Mouse (Mus musculus): ENCODE measurements at regions not wholly inside any gene's neighbourhood (a gene's known extent, or its start where the extent isn't known, plus 50 kb on each side); places are given as distances from the start of the nearest gene placed in this dataset.

DNA sequence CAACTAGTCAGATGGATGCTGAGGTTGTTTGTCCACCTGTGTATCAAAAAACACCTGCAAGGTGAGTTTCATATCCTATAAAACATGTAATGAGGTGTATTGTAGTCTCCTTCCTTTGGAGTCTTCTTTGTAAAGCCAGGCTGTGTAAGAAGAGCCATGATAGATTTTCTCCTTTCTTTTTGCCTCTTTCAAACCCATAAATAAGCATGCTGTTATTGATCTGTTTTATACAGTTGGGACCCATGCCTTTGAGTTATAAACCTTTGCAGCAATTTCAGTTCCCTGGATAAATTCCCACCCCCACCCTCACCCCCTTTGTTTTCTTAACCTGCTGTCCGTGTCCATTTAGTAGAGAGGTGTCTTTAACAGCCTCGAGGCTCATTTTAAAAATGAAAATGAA lies 131.0 kb upstream of the Rgs17 start:
- no peak overlapping the region for H3K27ac ChIP-seq
- DNase-seq (ENCODE audit: low spot score in 2 of 2), result no peak
- TF ChIP-seq CTCF (conservative IDR thresholded peaks at IDR 0.05), result no peak
- H3K4me3 ChIP-seq, result no peak overlapping the region

DNA sequence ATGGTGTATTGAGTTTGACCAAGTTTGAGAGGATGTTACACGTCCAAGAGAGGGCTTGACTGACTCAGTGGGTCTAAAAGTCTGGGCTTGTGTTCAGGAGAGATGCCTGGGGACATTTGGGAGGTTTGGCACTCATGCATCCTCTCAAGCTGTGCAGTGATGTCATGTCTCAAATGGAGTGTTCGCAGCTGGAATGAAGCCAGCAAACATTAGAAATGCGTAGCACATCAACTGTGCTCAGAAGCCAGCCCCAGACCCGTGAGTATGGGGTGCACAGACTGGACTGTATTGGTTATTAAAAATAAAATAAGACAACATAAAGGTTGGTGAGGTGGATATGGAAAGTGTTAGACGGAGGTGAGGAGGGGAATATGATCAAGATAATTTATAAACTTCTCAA lies 121.2 kb upstream of the Rgs17 start:
- no peak for DNase-seq (ENCODE audit: low spot score in 2 of 2)

DNA sequence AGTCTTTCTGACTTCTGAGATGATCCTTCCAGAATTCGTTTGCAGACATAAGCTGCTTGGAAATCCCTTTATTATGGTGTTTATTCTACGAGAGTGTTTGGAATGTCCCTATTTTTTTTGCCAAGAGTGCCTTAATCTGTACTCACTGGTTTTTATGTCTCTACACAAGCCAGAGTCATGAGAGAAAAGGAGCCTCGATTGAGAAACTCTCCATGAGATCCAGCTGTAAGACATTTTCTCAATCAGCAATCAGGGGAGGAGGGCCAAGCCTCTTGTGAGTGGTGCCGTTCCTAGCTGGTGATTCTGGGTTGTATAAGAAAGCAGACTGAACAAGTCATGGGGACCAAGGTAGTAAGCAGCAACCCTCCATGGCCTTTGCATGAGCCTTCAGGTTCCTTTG lies 117.6 kb upstream of the Rgs17 start:
- no peak for DNase-seq (ENCODE audit: low spot score in 2 of 2)
- Histone ChIP-seq H3K4me3 (no peak overlapping the region), H3K27ac (no peak overlapping the region)
- no peak for TF ChIP-seq CTCF (conservative IDR thresholded peaks at IDR 0.05)

More for the DNA sequence above, 121.2 kb upstream of the Rgs17 start:
- H3K27ac ChIP-seq, result no peak overlapping the region
- H3K4me3 ChIP-seq, result no peak overlapping the region
- TF ChIP-seq CTCF (conservative IDR thresholded peaks at IDR 0.05), result no peak

- peak; percentile 63 to 81 for DNase-seq (ENCODE audit: low spot score in 2 of 2)
- no peak overlapping the region for H3K27ac ChIP-seq
- TF ChIP-seq CTCF (conservative IDR thresholded peaks at IDR 0.05), result peak; percentile 100
- H3K4me3 ChIP-seq, result peak overlapping the region; percentile 42
These were observed 113.7 kb upstream of the Rgs17 start for GRCm38 (mm10) chr10:6035792-6036487.

GRCm38 (mm10) chr10:6032469-6032868 lies 110.3 kb upstream of the Rgs17 start:
- no peak for DNase-seq (ENCODE audit: low spot score in 2 of 2)
- no peak overlapping the region for H3K4me3 ChIP-seq
- no peak overlapping the region for H3K27ac ChIP-seq
- TF ChIP-seq CTCF (conservative IDR thresholded peaks at IDR 0.05), result no peak

GRCm38 (mm10) chr10:6027551-6027950 lies 105.4 kb upstream of the Rgs17 start:
- no peak for TF ChIP-seq CTCF (conservative IDR thresholded peaks at IDR 0.05)
- DNase-seq (ENCODE audit: low spot score in 2 of 2), result no peak
- no peak overlapping the region for H3K27ac ChIP-seq
- no peak overlapping the region for H3K4me3 ChIP-seq

- Histone ChIP-seq H3K4me3 (no peak overlapping the region), H3K27ac (no peak overlapping the region)
- TF ChIP-seq CTCF (conservative IDR thresholded peaks at IDR 0.05), result no peak
- no peak for DNase-seq (ENCODE audit: low spot score in 2 of 2)
These were observed 104.1 kb upstream of the Rgs17 start for GRCm38 (mm10) chr10:6026317-6026716.

DNA sequence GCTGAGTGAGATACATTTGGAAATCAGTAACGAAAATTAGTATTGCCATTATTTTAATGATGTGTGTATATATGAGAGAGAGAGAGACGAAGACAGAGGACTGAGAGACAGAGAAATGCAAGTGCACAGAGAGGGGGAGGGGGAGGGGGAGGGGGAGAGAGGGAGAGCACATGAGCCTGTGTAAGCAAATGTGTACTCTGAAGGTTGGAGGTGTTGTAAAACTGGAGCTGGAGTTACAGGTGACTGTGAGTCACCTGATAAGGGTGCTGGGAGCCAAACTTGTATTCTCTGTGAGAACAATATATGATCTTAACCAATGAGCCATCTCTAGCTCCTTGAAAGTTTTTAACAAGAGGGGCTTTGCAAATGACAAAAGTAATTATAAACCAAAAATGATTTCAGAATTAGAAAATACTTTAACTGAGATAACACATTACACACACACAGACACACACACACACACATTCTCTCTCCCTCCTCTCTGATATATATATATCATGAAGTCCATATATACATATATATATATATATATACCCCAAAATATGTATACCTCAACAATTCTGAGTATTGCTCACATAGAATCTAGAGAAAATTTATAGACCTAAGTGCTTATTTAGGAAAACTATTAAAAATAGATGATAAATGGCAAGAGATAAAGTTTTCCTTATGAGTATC lies 100.5 kb upstream of the Rgs17 start:
- no peak for TF ChIP-seq CTCF (conservative IDR thresholded peaks at IDR 0.05)
- Histone ChIP-seq H3K27ac (no peak overlapping the region), H3K4me3 (no peak overlapping the region)
- DNase-seq (ENCODE audit: low spot score in 2 of 2), result no peak

DNA sequence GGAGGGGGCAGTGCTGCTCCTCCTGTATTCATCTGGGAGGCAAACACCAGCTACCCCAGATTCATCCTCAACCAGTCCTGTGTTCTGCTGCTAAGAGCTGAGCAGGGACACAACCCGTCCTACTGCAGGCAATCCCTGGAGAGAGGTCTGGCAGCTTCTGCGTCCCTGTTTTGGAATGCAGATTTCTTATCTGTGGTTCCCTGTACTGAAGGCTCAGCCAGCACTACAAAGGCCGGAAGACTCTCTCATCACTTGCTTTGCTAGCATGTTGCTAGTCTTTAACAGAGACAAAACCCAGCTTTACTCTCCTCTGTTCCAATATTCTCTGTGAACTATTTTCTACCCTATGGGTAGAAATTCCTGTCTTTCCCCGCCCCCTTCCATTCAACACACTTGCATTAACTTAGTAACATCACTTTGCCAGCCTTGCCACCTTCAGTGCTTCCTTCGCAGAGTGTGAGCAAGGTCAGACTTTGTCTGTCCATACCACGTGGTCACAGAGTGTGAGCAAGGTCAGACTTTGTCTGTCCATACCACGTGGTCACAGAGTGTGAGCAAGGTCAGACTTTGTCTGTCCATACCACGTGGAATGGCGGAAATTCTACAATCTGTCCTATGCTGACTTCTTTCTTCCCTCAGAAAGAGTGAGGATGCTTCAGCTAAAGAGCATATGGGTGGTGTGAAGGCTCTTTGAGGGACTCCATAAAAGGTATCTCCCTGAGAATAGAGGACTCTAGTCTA lies 98.9 kb upstream of the Rgs17 start:
- no peak for TF ChIP-seq CTCF (conservative IDR thresholded peaks at IDR 0.05)
- Histone ChIP-seq H3K27ac (no peak overlapping the region), H3K4me3 (no peak overlapping the region)
- no peak for DNase-seq (ENCODE audit: low spot score in 2 of 2)

GRCm38 (mm10) chr10:6013743-6014142 lies 91.5 kb upstream of the Rgs17 start:
- DNase-seq (ENCODE audit: low spot score in 2 of 2), result no peak
- TF ChIP-seq CTCF (conservative IDR thresholded peaks at IDR 0.05), result no peak
- H3K4me3 ChIP-seq, result no peak overlapping the region

DNA sequence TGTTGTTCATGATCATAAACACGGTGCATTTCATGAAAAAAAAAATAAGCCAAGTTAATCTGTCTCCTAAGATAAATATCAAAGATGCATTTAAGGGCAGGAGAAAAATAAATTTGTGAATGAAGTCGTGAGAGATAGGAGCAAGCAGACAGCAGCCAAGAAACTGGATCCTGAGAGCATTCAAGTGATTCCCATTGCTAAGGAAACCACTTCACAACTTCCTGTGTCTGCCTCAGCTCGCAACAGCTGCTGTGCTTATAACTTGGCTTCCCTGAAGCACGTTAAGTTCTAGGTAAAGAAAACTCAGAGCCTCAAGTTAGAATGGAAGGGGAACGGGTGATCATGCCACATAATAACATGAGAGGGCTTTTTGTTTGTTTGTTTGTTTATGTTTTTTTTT lies 89.3 kb upstream of the Rgs17 start:
- Histone ChIP-seq H3K4me3 (no peak overlapping the region), H3K27ac (no peak overlapping the region)
- no peak for TF ChIP-seq CTCF (conservative IDR thresholded peaks at IDR 0.05)
- peak in 1 of 2 experiments; percentile 2 for DNase-seq (ENCODE audit: low spot score in 2 of 2)

More at GRCm38 (mm10) chr10:6013743-6014142, 91.5 kb upstream of the Rgs17 start:
- no peak overlapping the region for H3K27ac ChIP-seq

DNA sequence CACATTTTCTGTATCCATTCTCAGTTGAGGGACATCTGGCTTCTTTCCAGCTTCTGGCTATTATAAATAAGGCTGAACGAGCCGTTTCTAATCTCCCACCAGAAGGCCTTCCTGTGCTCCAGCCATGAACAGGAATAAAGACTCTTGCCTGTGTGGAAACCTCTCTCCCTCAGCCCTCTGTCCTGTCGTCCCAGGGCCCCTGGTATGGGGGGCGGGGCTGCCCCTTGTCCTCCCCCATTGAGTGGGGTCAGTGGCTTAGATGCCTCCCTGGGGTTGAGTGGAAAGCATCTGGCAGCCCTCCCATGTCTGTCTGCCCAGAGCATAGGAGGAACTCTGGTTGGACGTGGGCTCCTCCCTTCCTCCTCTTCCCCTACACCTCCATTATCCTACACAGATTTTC lies 88.8 kb upstream of the Rgs17 start:
- H3K4me3 ChIP-seq, result no peak overlapping the region
- no peak overlapping the region for H3K27ac ChIP-seq
- TF ChIP-seq CTCF (conservative IDR thresholded peaks at IDR 0.05), result no peak
- no peak for DNase-seq (ENCODE audit: low spot score in 2 of 2)

DNA sequence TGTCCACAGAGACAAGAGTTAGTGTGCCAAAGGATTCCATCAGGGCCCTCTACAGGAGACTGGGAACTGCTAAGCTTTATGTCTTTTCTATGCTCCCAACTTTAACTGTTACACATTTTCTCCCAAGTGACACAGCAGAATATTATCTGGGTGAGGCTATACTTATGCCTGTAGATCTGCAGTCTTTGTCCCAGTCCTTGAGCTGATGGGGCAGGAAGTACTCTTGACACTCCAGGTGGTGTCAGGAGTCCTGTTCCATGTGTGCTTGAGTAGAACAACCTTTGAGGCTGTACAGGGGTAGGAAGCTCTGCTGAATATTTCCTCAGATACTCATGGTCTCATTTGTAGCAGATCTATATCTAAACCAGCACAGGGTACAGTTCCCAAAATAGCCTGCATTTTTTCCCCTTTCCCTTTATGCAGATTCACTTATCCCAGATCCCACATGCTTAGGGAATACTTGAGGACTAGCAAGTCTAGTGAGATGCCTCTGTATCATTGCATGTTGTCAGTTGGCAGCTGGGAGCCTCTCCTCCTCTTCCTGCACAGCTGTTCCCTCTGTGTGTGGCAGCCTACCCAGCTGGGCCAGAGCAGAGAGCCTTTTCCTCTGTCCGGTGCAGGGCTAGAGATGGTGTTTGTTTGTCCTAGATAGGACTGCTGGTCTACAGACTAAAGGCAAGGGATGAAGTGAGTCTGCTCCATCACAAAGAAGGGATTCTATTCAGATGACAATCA lies 85.2 kb upstream of the Rgs17 start:
- no peak overlapping the region for H3K27ac ChIP-seq
- H3K4me3 ChIP-seq, result no peak overlapping the region
- no peak for DNase-seq (ENCODE audit: low spot score in 2 of 2)
- no peak for TF ChIP-seq CTCF (conservative IDR thresholded peaks at IDR 0.05)
